8 mouse cellular contexts compared by ENCODE assay signal in genomic region chr11:85312818-85313217, GRCm38 (mm10). TPM values are rescaled to one million over a fixed set of nuclear protein-coding genes. Genes with fewer than 3 reads are reported as not detected.
DNase-seq lines count a peak whose midpoint lies in the region; ATAC-seq and TF ChIP-seq lines count a peak whose summit lies in the region.

No protein-coding gene starts in this region.

- no peak overlapping the region for H3K9ac ChIP-seq in liver, adult 2 months (ENCODE audit: low read depth, low read length)
- H3K9ac ChIP-seq in midbrain, embryonic 13.5 days (replicated peaks) = peak overlapping the region; percentile 91; the same call in 1 of the 2 replicates

- no peaks in the 10 kb centered on the region for H3K27me3 ChIP-seq in liver, adult 2 months (ENCODE audit: control insufficient read depth, insufficient read depth, low read length)
- no peaks in the 10 kb centered on the region for H3K27me3 ChIP-seq in midbrain, embryonic 13.5 days

- WGBS in liver, adult 2 months = 14% methylated on average over 2 of the region's 2 CpGs
- WGBS in midbrain, embryonic 13.5 days = 35% methylated on average over 2 of the region's 2 CpGs

- no peak overlapping the region for H3K27ac ChIP-seq in liver, adult 2 months (replicated peaks; ENCODE audit: insufficient read depth, low read depth, low read length)
- H3K27ac ChIP-seq in cortical plate, adult 2 months (ENCODE audit: insufficient read depth, low read length) = no peak overlapping the region
- H3K27ac ChIP-seq in midbrain, embryonic 13.5 days = no peak overlapping the region

- H3K4me1 ChIP-seq in liver, adult 2 months (ENCODE audit: control insufficient read depth, insufficient read depth, low read length) = peaks cover 9% of the 10 kb centered on the region; the same call in 1 of the 2 replicates
- peaks cover 1% of the 10 kb centered on the region; the same call in 1 of the 2 replicates for H3K4me1 ChIP-seq in cortical plate, adult 2 months (ENCODE audit: control insufficient read depth, insufficient read depth, low read length)
- peaks cover 33% of the 10 kb centered on the region for H3K4me1 ChIP-seq in midbrain, embryonic 13.5 days (replicated peaks)

- H3K9me3 ChIP-seq in midbrain, embryonic 13.5 days = no peaks in the 10 kb centered on the region

- no peak for TF ChIP-seq POLR2A in liver, adult 2 months (IDR thresholded peaks at IDR 0.05; ENCODE audit: extremely low read depth, insufficient read depth, low read length)
- TF ChIP-seq POLR2A in cortical plate, adult 2 months (IDR thresholded peaks at IDR 0.05; ENCODE audit: extremely low read depth, insufficient read depth, low read length) = no peak

- H3K79me2 ChIP-seq in liver, adult 2 months (ENCODE audit: control insufficient read depth, insufficient read depth, low read length) = peaks cover 13% of the 10 kb centered on the region; the same call in 1 of the 2 replicates

- peak overlapping the region; percentile 91 for H3K4me2 ChIP-seq in midbrain, embryonic 13.5 days (replicated peaks)

- no peak overlapping the region for H3K4me3 ChIP-seq in liver, adult 2 months (ENCODE audit: insufficient read depth, low read depth, low read length)
- peak overlapping the region; percentile 99; the same call in 1 of the 2 replicates for H3K4me3 ChIP-seq in cortical plate, adult 2 months (ENCODE audit: insufficient read depth, low read length)
- H3K4me3 ChIP-seq in midbrain, embryonic 13.5 days (replicated peaks) = peak overlapping the region; percentile 97

- intact Hi-C loops in left cerebral cortex, postnatal 4 days (cut with DNase I) = no loop called here

- DNase-seq in liver, adult 2 months (ENCODE audit: extremely low read depth, low read depth, low spot score) = peak; percentile 43
- no peak for DNase-seq in liver
- DNase-seq in heart, adult 18-20 months = peak; percentile 91 to 94
- peak; percentile 53 for DNase-seq in kidney, adult 11 months
- DNase-seq in left cerebral cortex, postnatal 4 days = peak; percentile 55

- no peaks in the 10 kb centered on the region; the same call in 1 of the 2 replicates for H3K36me3 ChIP-seq in liver, adult 2 months (ENCODE audit: control insufficient read depth, insufficient read depth, low read length)
- H3K36me3 ChIP-seq in midbrain, embryonic 13.5 days = peaks cover 7% of the 10 kb centered on the region

- no peak for TF ChIP-seq CTCF in liver, adult 2 months (IDR thresholded peaks at IDR 0.05; ENCODE audit: low read depth, low read length)
- TF ChIP-seq CTCF in cortical plate, adult 2 months (IDR thresholded peaks at IDR 0.05; ENCODE audit: extremely low read depth, insufficient read depth, low read length) = no peak

- no peak for ATAC-seq in midbrain, embryonic 13.5 days
- ATAC-seq in megakaryocyte progenitor cell, adult 5-6 weeks (replicated peaks; ENCODE audit: poor library complexity) = no peak

RNA-seq across cellular contexts. Expression of gene Ppm1d, which starts 1.8 kb away (rescaled TPM):
- total RNA-seq in liver, adult 2 months (2014; rRNA removed) = 2.8 and 3.1 TPM in 2 replicates
- 1.5 and 1.7 TPM in 2 replicates for polyA plus RNA-seq in liver, adult 2 months (2012; rRNA removed)
- 11.1 and 11.7 TPM in 2 replicates for polyA plus RNA-seq in cortical plate, adult 2 months (2012; rRNA removed)
- total RNA-seq in heart, adult 18-20 months (2021) = 1 to 10 TPM; 6.0 to 8.7 TPM
- total RNA-seq in left cerebral cortex, postnatal 4 days (2021) = 10 to 100 TPM; 20.2 to 21.3 TPM
- polyA plus RNA-seq in midbrain, embryonic 13.5 days (2015; fragmentation: Nextera tagmentation; extraction: Ambion mirVana) = 21.1 and 22.8 TPM in 2 replicates
- total RNA-seq in megakaryocyte progenitor cell, adult 5-6 weeks (2015) = 27.7 and 31.8 TPM in 2 replicates
- 12.4 and 13.4 TPM in 2 replicates for total RNA-seq in megakaryocyte progenitor cell, adult 5-6 weeks (2017)

RNA-seq across cellular contexts. Expression of gene Bcas3, which starts 40.1 kb away (rescaled TPM):
- total RNA-seq in liver, adult 2 months (2014; rRNA removed) = 21.4 and 25.4 TPM in 2 replicates
- 16.5 and 19.5 TPM in 2 replicates for polyA plus RNA-seq in liver, adult 2 months (2012; rRNA removed)
- 44.2 and 47.1 TPM in 2 replicates for polyA plus RNA-seq in cortical plate, adult 2 months (2012; rRNA removed)
- 10 to 100 TPM; 33.6 to 40.6 TPM for total RNA-seq in heart, adult 18-20 months (2021)
- total RNA-seq in left cerebral cortex, postnatal 4 days (2021) = 10 to 100 TPM; 42.7 to 42.9 TPM
- polyA plus RNA-seq in midbrain, embryonic 13.5 days (2015; fragmentation: Nextera tagmentation; extraction: Ambion mirVana) = 28.5 and 34.8 TPM in 2 replicates
- total RNA-seq in megakaryocyte progenitor cell, adult 5-6 weeks (2015) = 14.6 and 22.1 TPM in 2 replicates
- 14.3 and 19.8 TPM in 2 replicates for total RNA-seq in megakaryocyte progenitor cell, adult 5-6 weeks (2017)
